Mouse (Mus musculus) MEL (cell line): ENCODE measurements around the gene Tmem158. TPM values are rescaled to one million over a fixed set of nuclear protein-coding genes. Genes with fewer than 3 reads are reported as not detected.

Experiments
- DNase-seq: peaks from one replicate; pipeline ENCODE4 v3.0.0; 2011; ENCODE audit warnings: low read depth, low spot score
- H3K27ac ChIP-seq: 2 replicates; pipeline ENCODE4 v1.5.1; 2012; ENCODE audit warnings: low read depth, mild to moderate bottlenecking, control low read depth, low read length, moderate library complexity; ENCODE audit not compliant: control insufficient read depth
- H3K27me3 ChIP-seq, 2 experiments: fragments of 150-350 bp in 1 of 2; sonication (generic) in 1 of 2; 2 replicates each; pipeline ENCODE4 v1.6.1; 2012; ENCODE audit warnings: low read length in 2 of 2, mild to moderate bottlenecking in 2 of 2, improper control_type of control experiment in 1 of 2, moderate library complexity in 1 of 2; ENCODE audit not compliant: insufficient read depth in 2 of 2, control insufficient read depth in 1 of 2
- H3K36me3 ChIP-seq, 2 experiments: 2 replicates each; pipeline ENCODE4 v1.6.1; 2012 to 2014; ENCODE audit warnings: low read length in 2 of 2, improper control_type of control experiment in 1 of 2, inconsistent platforms in 1 of 2, mild to moderate bottlenecking in 1 of 2; ENCODE audit not compliant: insufficient read depth in 2 of 2, control insufficient read depth in 1 of 2
- H3K4me1 ChIP-seq, 2 experiments: fragments of 150-350 bp in 1 of 2; sonication (generic) in 1 of 2; 2 replicates each; pipeline ENCODE4 v1.6.1; 2012; ENCODE audit warnings: low read length in 2 of 2, improper control_type of control experiment in 1 of 2, mild to moderate bottlenecking in 1 of 2; ENCODE audit not compliant: insufficient read depth in 2 of 2, control insufficient read depth in 1 of 2
- H3K4me3 ChIP-seq, 2 experiments: fragments of 150-350 bp in 1 of 2; sonication (generic) in 1 of 2; 2 replicates each; pipeline ENCODE4 v1.5.1; 2012; ENCODE audit warnings: low read depth in 2 of 2, low read length in 2 of 2, mild to moderate bottlenecking in 2 of 2, moderate library complexity in 2 of 2, control low read depth in 1 of 2, improper control_type of control experiment in 1 of 2; ENCODE audit not compliant: control insufficient read depth in 1 of 2, insufficient read depth in 1 of 2
- H3K79me2 ChIP-seq: 2 replicates; pipeline ENCODE4 v1.6.1; 2012; ENCODE audit warnings: mild to moderate bottlenecking, low read length, moderate library complexity; ENCODE audit not compliant: control insufficient read depth, poor library complexity, insufficient read depth
- H3K9ac ChIP-seq: 2 replicates; pipeline ENCODE4 v1.6.1; 2012; ENCODE audit warnings: low read depth, mild to moderate bottlenecking, control low read depth, low read length, moderate library complexity; ENCODE audit not compliant: control insufficient read depth, poor library complexity, severe bottlenecking
- H3K9me3 ChIP-seq: fragments of 150-350 bp; sonication (generic); replicated peaks from 2 replicates; pipeline ENCODE4 v1.6.1; 2012; ENCODE audit warnings: mild to moderate bottlenecking, low read length, improper control_type of control experiment, moderate library complexity; ENCODE audit not compliant: insufficient read depth
- BHLHE40 ChIP-seq: IDR thresholded peaks from 2 replicates; pipeline ENCODE4 v1.6.1; 2012; ENCODE audit warnings: low read depth, mild to moderate bottlenecking, inconsistent platforms, low read length, improper control_type of control experiment, borderline replicate concordance
- CHD1 ChIP-seq: IDR thresholded peaks from 2 replicates; pipeline ENCODE4 v1.6.1; 2012; ENCODE audit warnings: low read depth, mild to moderate bottlenecking, inconsistent platforms, low read length, improper control_type of control experiment
- CHD2 ChIP-seq: IDR thresholded peaks from 2 replicates; pipeline ENCODE4 v1.6.1; 2011; ENCODE audit warnings: low read length, improper control_type of control experiment
- CTCF ChIP-seq, 3 experiments: IDR thresholded peaks in 2 of 3; conservative IDR thresholded peaks in 1 of 3; 2 replicates each; pipeline ENCODE4 v1.5.1; 2011 to 2012; ENCODE audit warnings: low read length in 3 of 3, low read depth in 2 of 3, mild to moderate bottlenecking in 2 of 3, improper control_type of control experiment in 1 of 3, inconsistent platforms in 1 of 3, mixed read lengths in 1 of 3, moderate library complexity in 1 of 3; ENCODE audit not compliant: control insufficient read depth in 1 of 3, insufficient read depth in 1 of 3, poor library complexity in 1 of 3, severe bottlenecking in 1 of 3
- E2F4 ChIP-seq: IDR thresholded peaks from 2 replicates; pipeline ENCODE4 v1.6.1; 2011; ENCODE audit warnings: low read depth, low read length, improper control_type of control experiment, borderline replicate concordance
- ELF1 ChIP-seq: IDR thresholded peaks from 2 replicates; pipeline ENCODE4 v1.6.1; 2014; ENCODE audit warnings: low read depth, mild to moderate bottlenecking, inconsistent platforms, low read length, improper control_type of control experiment, moderate library complexity
- EP300 ChIP-seq, 2 experiments: IDR thresholded peaks; 2 replicates each; pipeline ENCODE4 v1.6.1; 2011; ENCODE audit warnings: improper control_type of control experiment in 2 of 2, low read length in 2 of 2, low read depth in 1 of 2, mild to moderate bottlenecking in 1 of 2
- ETS1 ChIP-seq: IDR thresholded peaks from 2 replicates; pipeline ENCODE4 v1.6.1; 2012; ENCODE audit warnings: low read depth, mild to moderate bottlenecking, inconsistent platforms, low read length, improper control_type of control experiment, moderate library complexity
- GABPA ChIP-seq: IDR thresholded peaks from 2 replicates; pipeline ENCODE4 v1.6.1; 2012; ENCODE audit warnings: low read depth, mild to moderate bottlenecking, inconsistent platforms, low read length, improper control_type of control experiment, moderate library complexity
- GATA1 ChIP-seq: IDR thresholded peaks from 2 replicates; pipeline ENCODE4 v1.6.1; 2011; ENCODE audit warnings: low read depth, low read length, improper control_type of control experiment
- JUND ChIP-seq: IDR thresholded peaks from 2 replicates; pipeline ENCODE4 v1.6.1; 2011; ENCODE audit warnings: low read depth, mild to moderate bottlenecking, improper control_type of control experiment, low read length
- KAT2A ChIP-seq: conservative IDR thresholded peaks from 2 replicates; pipeline ENCODE4 v1.6.1; 2012; ENCODE audit warnings: low read depth, low read length, improper control_type of control experiment, inconsistent platforms
- MAFK ChIP-seq: IDR thresholded peaks from 2 replicates; pipeline ENCODE4 v1.6.1; 2011; ENCODE audit warnings: low read depth, mild to moderate bottlenecking, low read length, improper control_type of control experiment, borderline replicate concordance
- MAX ChIP-seq: IDR thresholded peaks from 2 replicates; pipeline ENCODE4 v1.6.1; 2011; ENCODE audit warnings: low read length, improper control_type of control experiment
- MAZ ChIP-seq: IDR thresholded peaks from 2 replicates; pipeline ENCODE4 v1.6.1; 2012; ENCODE audit warnings: low read depth, mild to moderate bottlenecking, inconsistent platforms, low read length, improper control_type of control experiment
- MEF2A ChIP-seq: IDR thresholded peaks from 2 replicates; pipeline ENCODE4 v1.6.1; 2014; ENCODE audit warnings: low read depth, mild to moderate bottlenecking, inconsistent platforms, low read length, improper control_type of control experiment; ENCODE audit not compliant: poor library complexity, insufficient replicate concordance, severe bottlenecking; ENCODE audit errors: extremely low read depth
- MYC ChIP-seq: IDR thresholded peaks from 2 replicates; pipeline ENCODE4 v1.6.1; 2011; ENCODE audit warnings: low read depth, mild to moderate bottlenecking, low read length, improper control_type of control experiment, moderate library complexity
- NRF1 ChIP-seq: IDR thresholded peaks from 2 replicates; pipeline ENCODE4 v1.6.1; 2014; ENCODE audit warnings: low read depth, mild to moderate bottlenecking, inconsistent platforms, low read length, improper control_type of control experiment, moderate library complexity; ENCODE audit not compliant: poor library complexity, insufficient read depth, severe bottlenecking
- RAD21 ChIP-seq: IDR thresholded peaks from 2 replicates; pipeline ENCODE4 v1.6.1; 2011; ENCODE audit warnings: mild to moderate bottlenecking, low read depth, low read length, improper control_type of control experiment
- RCOR1 ChIP-seq: IDR thresholded peaks from 2 replicates; pipeline ENCODE4 v1.6.1; 2012; ENCODE audit warnings: low read depth, mild to moderate bottlenecking, inconsistent platforms, low read length, improper control_type of control experiment
- SIN3A ChIP-seq: IDR thresholded peaks from 2 replicates; pipeline ENCODE4 v1.6.1; 2012; ENCODE audit warnings: low read length, improper control_type of control experiment, inconsistent platforms
- TAL1 ChIP-seq: IDR thresholded peaks from 2 replicates; pipeline ENCODE4 v1.6.1; 2012; ENCODE audit warnings: mild to moderate bottlenecking, inconsistent platforms, low read length, moderate library complexity, mixed read lengths
- TBP ChIP-seq: IDR thresholded peaks from 2 replicates; pipeline ENCODE4 v1.8.0; 2011; ENCODE audit warnings: low read depth, low read length, improper control_type of control experiment
- TCF12 ChIP-seq: IDR thresholded peaks from 2 replicates; pipeline ENCODE4 v1.6.1; 2014; ENCODE audit warnings: low read depth, mild to moderate bottlenecking, inconsistent platforms, low read length, improper control_type of control experiment, moderate library complexity
- polyA plus RNA-seq, 2 experiments: library from polyadenylated mRNA; stranded (reverse) in 1 of 2; unstranded in 1 of 2; fragments of >175 nt in 1 of 2; fragments of >200 nt in 1 of 2; gene quantifications; 2 replicates each; pipeline versions ENCODE4 v1.2.1 to v1.2.4; 2012; ENCODE audit warnings: low replicate concordance in 2 of 2, low read depth in 1 of 2; ENCODE audit not compliant: insufficient read length in 2 of 2, insufficient read depth in 1 of 2, missing spikeins in 1 of 2
- total RNA-seq: library from RNA; depleted of rRNA; stranded (reverse); fragments of 300-350 nt; gene quantifications from 2 replicates; pipeline ENCODE4 v1.2.3, GENCODE M21; 2012

The Tmem158 gene
- total and polyA plus RNA-seq, 3 experiments: 5.0 to 10.1 TPM; not detected in 1

- Histone ChIP-seq H3K4me3 (no peak overlapping the region), H3K79me2 (no peaks in the 10 kb centered on the region), H3K9me3 (no peaks in the 10 kb centered on the region), H3K9ac (peak overlapping the region; percentile 13), H3K27me3 (no peaks in the 10 kb centered on the region), H3K4me1 (peaks cover 8 to 16% of the 10 kb centered on the region in 2 experiments)
- peak; percentile 63 for DNase-seq
- peak; percentile 21 to 45; a peak in 2 of 4 replicates for TF ChIP-seq EP300 (IDR thresholded peaks at IDR 0.05; ENCODE audit: low read depth in 1 of 2, low read length in 2 of 2)
- TF ChIP-seq TAL1: no peak
- 0 out of 2 replicates have a peak, but pooled peaks have one; percentile 34 for TF ChIP-seq ETS1
- no peak for TF ChIP-seq GABPA
- no peak for TF ChIP-seq MAZ
- TF ChIP-seq ELF1: 0 out of 2 replicates have a peak, but pooled peaks have one; percentile 19
- TF ChIP-seq BHLHE40: no peak
- 0 out of 2 replicates have a peak, but pooled peaks have one; percentile 14 for TF ChIP-seq RCOR1
- 0 out of 2 replicates have a peak, but pooled peaks have one; percentile 11 for TF ChIP-seq TBP
- TF ChIP-seq, all 39 proteins: peak for 5
- Histone ChIP-seq H3K36me3 (peaks cover 0 to 13% of the 10 kb centered on the region in 2 experiments; a peak in 2 of 4 replicates), H3K27ac (peak overlapping the region; percentile 28)
Measured at GRCm38 (mm10) chr9:123285623-123286022, 25.1 kb upstream of the Tmem158 start.

GRCm38 (mm10) chr9:123280775-123281174, 20.2 kb upstream of the Tmem158 start:
- Histone ChIP-seq H3K9ac (no peak overlapping the region), H3K4me1 (peaks cover 30 to 51% of the 10 kb centered on the region in 2 experiments), H3K27ac (peak overlapping the region; percentile 33; the same call in 1 of the 2 replicates), H3K79me2 (no peaks in the 10 kb centered on the region), H3K9me3 (no peaks in the 10 kb centered on the region), H3K36me3 (peaks cover 0 to 50% of the 10 kb centered on the region in 2 experiments; a peak in 2 of 4 replicates), H3K4me3 (no peak overlapping the region), H3K27me3 (no peaks in the 10 kb centered on the region)
- TF ChIP-seq RAD21: no peak
- peak; percentile 63 for TF ChIP-seq RCOR1
- TF ChIP-seq JUND: no peak
- TF ChIP-seq CHD1: no peak
- peak; percentile 84 to 85 for TF ChIP-seq EP300 (IDR thresholded peaks at IDR 0.05; ENCODE audit: low read depth in 1 of 2, low read length in 2 of 2)
- peak; percentile 62; the same call in 1 of the 2 replicates for TF ChIP-seq MYC
- peak; percentile 33; the same call in 1 of the 2 replicates for TF ChIP-seq SIN3A
- TF ChIP-seq ETS1: peak; percentile 78
- peak; percentile 31; the same call in 1 of the 2 replicates for TF ChIP-seq MAX
- no peak for TF ChIP-seq CHD2
- TF ChIP-seq NRF1: no peak
- TF ChIP-seq TAL1: peak; percentile 43
- peak; percentile 40; the same call in 1 of the 2 replicates for TF ChIP-seq KAT2A
- TF ChIP-seq GATA1: peak; percentile 93
- peak; percentile 79; the same call in 1 of the 2 replicates for TF ChIP-seq MAZ
- no peak; the same call in 1 of the 2 replicates for TF ChIP-seq ELF1
- peak; percentile 82 for TF ChIP-seq TCF12
- peak; percentile 54; the same call in 1 of the 2 replicates for TF ChIP-seq MAFK
- no peak for TF ChIP-seq CTCF (IDR thresholded peaks at IDR 0.05 in 2 of 3, conservative IDR thresholded peaks at IDR 0.05 in 1 of 3; ENCODE audit: control insufficient read depth in 1 of 3, insufficient read depth in 1 of 3, low read depth in 2 of 3, low read length in 3 of 3, poor library complexity in 1 of 3, severe bottlenecking in 1 of 3)
- no peak for TF ChIP-seq E2F4
- TF ChIP-seq MEF2A: no peak
- DNase-seq: peak; percentile 41
